Mouse (Mus musculus): ENCODE data around the gene Rhebl1. TPM values are rescaled to one million over a fixed set of nuclear protein-coding genes. Genes with fewer than 3 reads are reported as not detected.

The Rhebl1 gene
- total RNA-seq, 2 experiments from 2014 or later, result 1.1 to 2.0 TPM

DNA sequence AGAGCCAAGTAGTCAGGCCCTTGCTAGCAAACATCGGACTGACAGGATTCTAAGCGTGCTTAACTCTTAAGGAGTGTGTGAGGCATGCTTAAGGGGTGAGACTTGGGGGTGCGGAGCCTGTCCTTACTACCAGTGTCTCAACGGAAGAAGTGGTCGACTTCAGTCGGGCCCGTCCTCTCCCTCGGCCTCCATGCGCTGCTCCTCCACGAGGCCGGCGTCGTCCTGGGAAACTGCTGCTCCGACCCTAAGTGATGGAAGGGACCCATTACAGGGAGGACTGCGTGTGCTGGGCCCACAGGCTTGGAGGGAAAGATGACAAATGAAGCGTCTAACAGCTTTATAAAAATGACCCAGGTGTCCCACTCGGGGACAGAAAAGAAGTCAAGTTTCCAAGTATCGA is 33.4 kb downstream of the Rhebl1 start:
- intact Hi-C loops (cut with DNase I; ENCODE audit: low total_unique reads), result no loop called here

DNA sequence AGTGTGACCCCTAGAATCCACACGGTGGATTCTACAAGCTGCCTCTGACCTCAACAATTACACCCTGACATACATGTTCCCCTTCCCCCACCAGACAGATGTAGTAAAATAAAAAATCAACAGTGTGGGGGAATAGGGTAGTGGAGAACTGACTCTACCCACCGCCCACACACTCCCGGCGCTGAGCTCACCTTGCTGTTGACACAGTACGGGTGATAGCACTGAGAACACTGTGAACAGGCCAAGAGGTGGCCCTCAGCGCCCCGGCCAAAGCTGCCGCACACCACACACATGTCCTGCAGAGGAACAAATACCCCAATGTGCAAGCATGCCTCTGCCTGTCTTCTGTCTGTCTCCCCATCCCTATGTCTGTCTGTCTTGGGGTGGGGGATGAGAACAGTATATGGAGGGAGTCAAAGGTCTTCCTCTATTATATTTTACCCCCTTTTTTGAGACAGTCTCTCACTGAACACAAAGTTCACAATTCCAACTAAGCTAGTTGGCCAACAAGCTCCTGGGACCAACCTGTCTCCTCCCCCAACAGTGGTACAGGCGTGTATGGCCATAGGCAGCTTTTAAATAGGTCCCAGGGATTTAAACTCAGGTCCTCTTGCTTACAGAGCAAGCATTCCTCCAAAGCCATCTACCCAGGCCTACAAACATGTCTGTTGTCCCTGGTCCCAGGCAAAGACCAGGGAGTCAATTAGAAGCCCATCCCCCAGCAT is 34.9 kb downstream of the Rhebl1 start:
- no peak for DNase-seq
- intact Hi-C loops (cut with DNase I; ENCODE audit: low total_unique reads), result no loop called here

More for the DNA sequence above, 33.4 kb downstream of the Rhebl1 start:
- DNase-seq, result no peak

DNA sequence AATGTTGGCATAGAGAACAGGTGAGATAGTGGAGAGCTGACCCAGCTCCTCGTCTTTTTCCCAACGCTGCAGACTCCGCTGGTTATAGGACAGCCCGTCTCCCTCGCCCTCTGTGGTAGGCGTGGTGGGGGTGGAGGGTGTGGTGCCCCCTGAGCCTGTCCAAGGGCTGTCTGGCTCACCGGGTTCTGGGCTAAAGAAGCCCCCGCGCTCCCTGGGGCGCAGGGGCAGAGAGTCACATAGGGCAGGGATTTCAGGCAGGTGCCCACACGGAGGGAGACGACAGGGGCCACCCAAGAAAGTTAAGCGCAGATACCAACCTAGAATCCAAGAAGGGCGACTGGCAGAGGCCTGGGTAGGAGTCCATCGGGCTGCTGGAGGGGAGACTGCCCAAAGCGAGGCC is 40.1 kb downstream of the Rhebl1 start:
- DNase-seq, result no peak
- intact Hi-C loops (cut with DNase I; ENCODE audit: low total_unique reads), result no loop called here

DNA sequence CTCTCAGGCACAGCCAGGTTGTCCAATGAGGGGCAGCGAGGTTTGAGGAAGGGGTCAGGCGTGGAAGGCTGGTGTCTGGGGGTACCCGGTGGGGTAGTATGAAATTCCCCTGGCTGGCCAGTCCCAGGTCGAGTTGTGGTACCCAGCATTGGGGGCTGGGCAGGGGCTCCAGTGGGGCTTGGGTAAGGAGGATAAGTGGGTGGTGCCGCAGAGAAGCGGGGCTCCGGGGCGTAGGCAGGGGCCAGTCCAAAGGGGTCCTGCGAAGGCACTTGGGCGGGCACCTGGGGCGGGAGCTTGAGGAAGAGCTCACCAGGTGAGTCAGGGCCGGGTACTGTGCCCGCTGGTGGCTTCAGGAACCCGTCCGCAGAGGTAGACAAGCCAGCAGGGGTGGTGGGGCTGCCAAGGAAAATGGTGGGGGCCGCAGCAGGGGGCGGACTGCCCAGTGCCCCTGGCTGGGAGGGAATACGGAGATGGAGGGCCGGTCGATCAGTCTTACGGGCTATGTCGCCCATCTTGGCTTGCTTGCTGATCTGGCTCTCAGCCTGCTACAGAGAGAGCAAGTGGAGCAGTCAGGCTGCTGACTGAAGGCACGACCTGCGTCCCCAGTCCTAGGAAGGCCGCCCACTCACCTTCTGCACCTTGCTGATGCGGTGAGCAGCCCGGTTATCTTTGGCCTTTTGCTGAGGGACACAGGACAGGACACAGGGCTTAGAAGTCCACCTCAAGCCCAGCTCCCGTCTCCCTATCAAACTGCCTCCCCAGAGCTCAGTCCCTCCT is 41.0 kb downstream of the Rhebl1 start:
- no peak for DNase-seq
- intact Hi-C loops (cut with DNase I; ENCODE audit: low total_unique reads), result no loop called here

DNA sequence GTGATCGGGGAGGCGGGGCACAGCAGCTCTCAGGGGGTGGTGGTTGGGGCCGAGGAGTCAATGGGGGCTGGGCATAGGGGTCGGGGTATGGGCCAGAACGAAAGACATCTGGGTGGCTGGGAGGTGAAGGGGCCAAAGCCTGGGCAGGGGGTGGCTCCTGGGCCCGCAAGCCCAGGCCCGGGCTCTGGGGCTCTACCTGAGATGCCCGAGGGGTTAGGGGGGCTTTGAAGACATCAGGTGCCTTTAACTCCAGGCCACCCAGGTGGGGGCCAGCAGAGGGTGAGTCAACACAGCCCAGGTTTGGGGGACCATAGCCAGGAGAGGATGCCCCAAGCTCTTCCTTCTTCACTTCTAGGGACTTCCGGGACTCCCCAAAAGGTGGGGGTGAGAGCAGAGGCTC is 41.6 kb downstream of the Rhebl1 start:
- no peak for DNase-seq
- intact Hi-C loops (cut with DNase I; ENCODE audit: low total_unique reads), result no loop called here

DNA sequence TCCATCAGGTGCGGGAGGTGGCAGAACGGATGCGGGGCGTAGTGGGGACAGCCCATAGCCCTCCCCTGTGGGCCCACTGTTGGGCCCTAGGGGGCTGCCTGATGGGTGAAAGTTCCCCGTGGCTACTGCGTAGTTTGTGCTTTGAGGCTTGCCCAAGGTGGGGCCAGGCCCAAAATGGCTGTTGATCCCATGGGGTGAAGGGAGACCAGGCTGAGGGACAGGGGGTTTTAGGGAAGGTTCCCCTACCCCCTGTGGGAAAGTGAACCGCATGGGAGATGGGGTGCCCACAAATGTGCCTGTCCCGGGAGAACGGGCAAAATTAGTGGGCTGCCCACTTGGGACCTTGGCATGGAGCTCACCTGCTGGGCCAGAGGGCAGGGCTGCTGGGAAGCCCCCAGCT is 42.3 kb downstream of the Rhebl1 start:
- intact Hi-C loops (cut with DNase I; ENCODE audit: low total_unique reads), result no loop called here
- DNase-seq, result no peak

DNA sequence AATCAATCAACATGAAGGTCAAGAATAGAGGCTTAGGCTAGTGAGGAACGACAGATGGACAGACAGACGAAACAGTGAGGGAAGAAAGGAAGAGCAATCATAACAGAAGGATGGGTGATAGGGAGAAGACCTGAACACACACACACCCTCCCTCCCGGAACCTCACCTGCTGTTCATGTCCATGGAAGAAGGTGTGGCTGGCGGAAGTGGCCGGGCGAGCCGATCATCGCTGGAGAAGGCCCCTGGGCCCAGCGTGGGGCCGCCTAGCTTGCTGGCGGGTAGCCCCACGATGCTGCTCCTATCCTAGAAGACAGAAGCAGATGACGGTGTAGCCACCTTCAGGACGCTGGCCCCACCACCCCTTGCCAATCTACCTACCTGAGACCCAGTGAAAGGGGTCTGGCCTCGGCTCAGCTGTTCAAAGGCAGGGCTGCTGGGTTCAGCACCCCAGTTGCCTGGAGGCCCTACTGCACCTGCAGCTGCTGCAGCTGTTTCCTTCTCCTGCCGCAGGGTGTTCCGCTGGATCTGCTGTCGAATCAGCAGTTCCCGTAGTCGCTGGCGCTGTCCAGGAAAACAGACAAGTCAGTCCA is 43.0 kb downstream of the Rhebl1 start:
- no peak for DNase-seq
- intact Hi-C loops (cut with DNase I; ENCODE audit: low total_unique reads), result no loop called here

DNA sequence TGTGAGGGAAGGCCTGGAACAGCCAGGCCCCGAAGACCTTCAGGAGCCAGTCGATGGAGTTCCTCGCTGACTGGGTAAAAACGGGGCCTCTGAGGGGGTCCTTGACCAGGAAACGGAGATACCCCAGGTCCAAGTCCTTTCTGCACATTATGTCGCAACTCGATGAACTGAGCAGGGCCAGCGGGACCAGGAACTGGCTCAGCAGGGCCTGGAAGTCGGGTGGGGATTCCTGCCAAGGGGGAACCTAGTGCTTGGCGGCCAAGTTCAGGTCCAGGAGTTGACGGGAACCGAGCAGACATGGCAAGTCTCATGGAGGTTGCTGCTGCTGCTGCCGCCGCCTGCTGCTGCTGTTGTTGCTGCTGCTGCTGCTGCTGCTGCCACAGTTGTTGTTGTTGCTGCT is 43.7 kb downstream of the Rhebl1 start:
- intact Hi-C loops (cut with DNase I; ENCODE audit: low total_unique reads), result no loop called here

DNA sequence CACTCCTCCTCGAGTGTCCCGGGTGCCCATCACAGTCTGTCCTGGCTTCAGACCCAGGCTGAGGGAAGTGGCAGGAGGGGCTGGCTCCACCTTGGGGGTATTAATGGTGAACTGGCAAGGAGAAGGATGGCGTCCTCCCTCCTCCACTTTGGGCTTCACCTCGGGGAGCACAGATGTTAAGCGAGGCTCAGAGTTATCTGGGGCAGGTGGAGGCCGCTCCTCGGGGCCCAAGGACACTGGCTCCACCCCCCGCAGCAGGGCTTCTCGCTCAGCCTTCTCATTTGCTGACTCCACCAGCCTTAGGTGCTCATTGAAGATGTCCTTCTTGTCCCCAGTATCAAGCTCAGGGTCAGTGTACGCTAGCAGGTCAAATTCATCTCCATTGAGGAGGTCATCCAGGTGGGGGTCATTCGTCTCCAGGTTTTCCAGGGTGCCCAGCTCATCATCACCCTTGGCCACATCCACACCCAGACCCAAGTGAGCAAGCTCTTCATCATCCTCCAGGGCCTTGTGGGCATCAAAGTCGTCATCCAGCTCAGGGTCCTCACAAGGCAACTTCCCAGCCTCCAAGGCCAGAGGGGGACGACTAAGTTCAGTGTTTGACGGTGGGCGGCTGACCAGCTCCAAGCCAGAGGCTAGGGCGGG is 44.3 kb downstream of the Rhebl1 start:
- DNase-seq, result no peak
- intact Hi-C loops (cut with DNase I; ENCODE audit: low total_unique reads), result no loop called here

More for the DNA sequence above, 43.7 kb downstream of the Rhebl1 start:
- no peak for DNase-seq

DNA sequence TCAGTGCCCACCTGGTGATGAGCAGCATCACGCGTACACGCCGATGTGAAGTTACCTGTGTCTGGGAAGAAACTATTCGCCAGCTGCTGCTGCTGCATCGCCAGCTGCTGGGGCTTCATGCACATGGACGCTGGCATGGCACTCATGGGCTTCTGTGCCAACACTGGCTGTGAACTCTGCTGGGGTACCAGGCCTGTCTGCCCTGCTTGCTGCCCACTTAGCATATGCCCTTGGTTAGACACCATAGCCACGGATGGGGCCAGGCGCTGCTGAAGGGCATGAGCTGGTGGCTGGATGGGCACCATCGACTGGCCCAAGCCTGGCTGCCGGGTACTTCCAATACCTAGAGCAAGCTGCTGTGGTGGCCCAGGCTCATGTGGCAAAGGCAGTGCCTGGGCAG is 45.2 kb downstream of the Rhebl1 start:
- intact Hi-C loops (cut with DNase I; ENCODE audit: low total_unique reads), result no loop called here
- DNase-seq, result no peak

DNA sequence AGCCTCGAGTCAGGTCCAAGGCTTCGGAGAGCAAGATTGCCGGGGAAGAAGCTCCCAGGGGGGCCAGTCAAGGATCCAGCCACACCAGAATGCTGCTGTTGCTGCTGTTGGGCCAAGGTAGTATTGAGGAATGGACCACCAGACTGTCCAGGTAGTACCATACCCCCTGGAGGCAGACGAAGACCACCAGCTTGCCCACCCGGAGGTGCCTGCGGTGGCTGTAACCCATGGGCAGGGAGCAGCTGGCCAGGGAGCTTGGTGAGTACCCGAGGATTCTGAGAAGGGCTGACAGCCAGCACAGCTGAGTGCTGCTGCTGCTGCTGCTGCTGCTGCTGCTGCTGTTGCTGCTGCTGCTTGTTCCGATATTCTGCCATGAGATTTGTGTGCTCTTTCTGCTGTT is 48.2 kb downstream of the Rhebl1 start:
- intact Hi-C loops (cut with DNase I; ENCODE audit: low total_unique reads), result no loop called here
- no peak for DNase-seq

DNA sequence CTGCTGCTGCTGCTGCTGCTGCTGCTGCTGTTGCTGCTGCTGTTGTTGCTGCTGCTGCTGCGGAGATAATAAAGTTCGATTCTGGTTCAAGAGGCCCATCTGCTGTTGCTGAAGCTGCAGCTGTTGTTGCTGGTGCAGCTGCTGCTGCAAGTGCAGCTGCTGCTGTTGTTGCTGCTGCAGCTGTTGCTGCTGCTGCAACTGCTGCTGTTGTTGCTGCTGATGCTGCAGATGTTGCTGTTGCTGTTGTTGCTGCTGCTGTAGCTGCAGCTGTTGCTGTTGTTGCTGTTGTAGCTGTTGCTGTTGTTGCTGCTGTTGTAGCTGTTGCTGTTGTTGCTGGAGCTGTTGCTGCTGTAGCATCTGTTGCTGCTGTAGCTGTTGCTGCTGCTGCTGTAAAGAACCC is 49.2 kb downstream of the Rhebl1 start:
- no peak for DNase-seq

DNA sequence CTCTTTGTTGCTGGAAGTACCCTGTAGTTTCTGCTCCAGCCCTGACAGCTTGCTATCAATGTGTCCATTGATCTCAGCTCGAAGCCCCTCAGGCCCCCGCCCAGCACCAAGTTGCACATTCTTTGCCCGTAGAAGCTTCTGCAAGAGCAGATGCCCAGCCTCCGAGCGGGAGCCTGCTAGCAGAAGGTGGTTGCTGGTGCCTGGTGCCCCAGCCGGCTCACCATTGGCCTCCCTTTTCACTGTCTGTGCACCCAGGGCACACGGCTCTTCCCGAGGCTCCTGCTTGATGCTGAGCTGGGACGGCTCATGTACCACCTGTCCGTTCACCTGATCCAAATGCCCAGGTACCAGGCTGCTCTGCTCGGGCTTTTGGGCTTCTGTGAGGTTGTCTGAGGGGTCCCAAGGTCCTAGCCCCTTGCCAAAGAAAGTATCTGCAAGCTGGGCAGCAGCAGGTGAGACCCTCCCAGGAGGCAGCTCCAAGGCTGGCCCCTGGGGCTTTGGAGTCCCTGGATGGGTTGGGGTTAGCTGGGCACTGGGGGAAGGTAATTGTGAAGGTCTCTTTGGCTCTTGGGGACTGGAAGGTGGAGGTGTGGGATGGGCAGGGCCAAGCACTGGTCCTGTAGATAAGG is 50.6 kb downstream of the Rhebl1 start:
- intact Hi-C loops (cut with DNase I; ENCODE audit: low total_unique reads), result no loop called here
- DNase-seq, result no peak

More for the DNA sequence above, 49.2 kb downstream of the Rhebl1 start:
- intact Hi-C loops (cut with DNase I; ENCODE audit: low total_unique reads), result no loop called here

DNA sequence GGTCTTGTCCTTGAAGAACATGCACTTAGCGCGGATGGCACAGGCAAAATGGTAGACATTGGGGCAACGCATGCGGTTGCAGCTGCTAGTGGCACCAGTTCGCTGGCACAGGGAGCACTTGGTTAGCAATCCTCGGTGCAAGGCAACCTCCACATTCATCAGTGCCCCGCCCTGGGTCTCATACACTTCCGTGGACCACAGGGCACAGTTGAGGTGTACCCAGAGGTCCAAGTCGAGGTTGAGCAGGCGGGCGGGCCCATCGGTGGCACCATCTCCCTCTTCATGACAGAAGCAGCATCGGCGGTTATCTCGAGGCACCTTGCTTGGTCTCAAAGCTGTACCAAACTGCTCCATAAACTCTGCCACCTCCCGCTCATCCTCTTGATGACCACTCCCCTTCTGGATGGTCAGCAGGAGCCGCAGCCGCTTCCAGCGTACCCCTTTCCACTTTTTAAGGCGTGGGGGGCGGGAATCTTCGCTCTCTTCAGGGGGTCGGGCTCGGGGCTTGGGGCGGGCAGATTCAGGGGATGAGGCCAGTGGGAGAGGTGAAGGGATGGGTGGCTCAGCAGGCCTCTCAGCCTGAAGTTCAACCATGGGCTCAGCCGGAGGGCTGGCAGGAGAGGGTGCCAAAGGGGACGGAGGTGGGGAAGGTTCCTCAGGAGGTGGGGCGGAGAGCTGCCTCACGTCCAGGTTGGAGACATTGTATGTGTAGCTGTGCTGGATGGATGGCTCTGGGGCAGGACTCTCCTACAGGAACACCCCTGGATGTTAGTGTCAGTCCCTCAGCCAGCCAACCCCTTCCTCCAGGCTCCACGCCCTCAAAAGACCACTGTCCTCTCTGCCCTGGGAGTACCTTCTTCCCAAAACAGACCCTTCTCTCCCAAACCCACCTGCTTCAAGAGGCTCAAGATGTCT is 54.4 kb downstream of the Rhebl1 start:
- intact Hi-C loops (cut with DNase I; ENCODE audit: low total_unique reads), result no loop called here
- DNase-seq, result peak; percentile 4

DNA sequence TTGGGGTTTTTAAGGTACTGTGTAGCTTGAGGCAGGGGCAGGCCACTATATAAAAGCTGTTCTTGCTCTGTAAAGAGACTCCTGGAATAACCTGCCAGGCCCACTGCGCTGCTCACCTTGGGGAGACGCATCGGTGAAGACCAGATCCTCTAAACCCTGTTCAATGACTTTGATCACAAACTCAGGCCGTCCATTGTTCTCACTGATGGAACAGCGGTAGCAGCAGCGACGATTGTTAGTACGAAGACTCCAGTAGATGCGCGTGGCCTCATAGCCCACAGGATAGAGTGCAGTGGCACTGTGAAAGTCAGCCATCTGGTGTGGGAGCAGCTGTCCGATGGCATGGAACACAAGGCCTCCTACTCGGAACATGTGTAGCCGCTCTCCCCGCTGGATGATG is 55.2 kb downstream of the Rhebl1 start:
- no peak for DNase-seq
- intact Hi-C loops (cut with DNase I; ENCODE audit: low total_unique reads), result no loop called here

DNA sequence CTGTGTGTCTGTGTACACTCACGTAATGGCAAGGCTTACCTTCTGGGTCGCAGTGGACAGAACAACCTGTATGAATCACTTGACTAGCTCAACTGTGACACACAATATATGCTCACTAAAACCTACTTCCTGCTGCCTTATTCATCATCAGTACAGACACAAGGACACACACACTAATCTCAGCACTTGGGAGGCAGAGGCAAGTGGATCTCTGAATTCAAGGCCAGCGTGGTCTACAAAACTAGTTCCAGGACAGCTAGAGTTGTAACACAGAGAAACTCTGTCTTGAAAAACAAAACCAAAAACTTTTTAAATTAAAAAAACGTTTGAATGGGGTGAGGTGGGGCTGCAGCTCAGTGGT is 56.6 kb downstream of the Rhebl1 start:
- no peak for DNase-seq
- intact Hi-C loops (cut with DNase I; ENCODE audit: low total_unique reads), result no loop called here

DNA sequence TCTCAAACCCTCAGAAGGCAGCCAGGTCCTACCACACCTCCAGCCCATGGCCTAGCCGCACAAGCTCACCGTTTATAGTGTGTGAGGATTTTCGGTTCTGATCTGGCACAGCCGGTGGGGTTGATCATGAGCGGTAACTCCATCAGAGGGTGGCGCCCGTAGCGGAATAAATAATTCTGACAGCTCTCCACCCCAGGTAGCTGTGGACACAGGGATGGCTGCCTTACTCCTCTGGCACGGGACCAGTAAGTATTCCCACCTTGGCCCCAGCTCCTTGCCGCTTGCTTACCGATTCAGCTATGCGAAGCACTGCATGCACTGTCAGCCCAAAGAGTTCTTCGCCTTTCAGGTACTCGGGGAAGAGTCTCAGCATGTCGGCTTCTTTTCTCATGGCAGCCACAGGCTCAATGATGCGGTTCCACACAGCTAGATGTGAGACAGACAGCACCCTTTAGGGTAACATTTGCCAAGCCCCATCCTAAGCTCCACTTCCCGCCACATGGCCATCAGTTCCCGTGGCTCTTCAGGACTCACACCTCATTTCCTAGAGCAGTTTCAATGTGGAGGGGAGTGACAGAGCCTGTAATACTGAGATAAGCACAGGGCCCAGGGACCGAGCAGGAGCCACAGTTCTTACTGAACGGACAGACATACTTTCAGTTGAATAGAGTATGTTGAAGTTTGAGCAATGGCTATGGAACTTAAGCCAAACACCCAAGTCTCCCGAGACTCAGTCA is 57.2 kb downstream of the Rhebl1 start:
- intact Hi-C loops (cut with DNase I; ENCODE audit: low total_unique reads), result no loop called here
- no peak for DNase-seq

DNA sequence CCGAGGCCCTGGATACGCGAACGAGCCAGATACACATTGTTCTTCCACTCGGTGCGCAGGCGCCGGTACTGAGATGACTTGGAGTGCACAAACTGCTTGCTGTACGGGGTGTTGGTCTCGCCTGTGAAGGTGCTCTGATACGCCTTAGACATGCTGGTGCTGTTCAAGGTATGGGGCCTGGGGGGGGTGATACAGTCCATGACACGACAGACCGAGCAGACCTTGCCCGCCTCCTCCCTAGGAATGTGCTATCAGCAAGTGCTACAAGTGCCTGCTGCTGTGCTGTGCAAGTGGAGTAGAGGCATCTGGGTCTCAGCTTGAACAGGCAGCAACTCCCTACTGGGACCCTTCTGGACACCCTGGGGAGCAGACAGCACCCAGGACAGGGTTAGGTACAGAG is 59.0 kb downstream of the Rhebl1 start:
- DNase-seq, result no peak
- intact Hi-C loops (cut with DNase I; ENCODE audit: low total_unique reads), result no loop called here
